20 mouse cellular contexts compared by ENCODE assay signal in the genomic region with DNA sequence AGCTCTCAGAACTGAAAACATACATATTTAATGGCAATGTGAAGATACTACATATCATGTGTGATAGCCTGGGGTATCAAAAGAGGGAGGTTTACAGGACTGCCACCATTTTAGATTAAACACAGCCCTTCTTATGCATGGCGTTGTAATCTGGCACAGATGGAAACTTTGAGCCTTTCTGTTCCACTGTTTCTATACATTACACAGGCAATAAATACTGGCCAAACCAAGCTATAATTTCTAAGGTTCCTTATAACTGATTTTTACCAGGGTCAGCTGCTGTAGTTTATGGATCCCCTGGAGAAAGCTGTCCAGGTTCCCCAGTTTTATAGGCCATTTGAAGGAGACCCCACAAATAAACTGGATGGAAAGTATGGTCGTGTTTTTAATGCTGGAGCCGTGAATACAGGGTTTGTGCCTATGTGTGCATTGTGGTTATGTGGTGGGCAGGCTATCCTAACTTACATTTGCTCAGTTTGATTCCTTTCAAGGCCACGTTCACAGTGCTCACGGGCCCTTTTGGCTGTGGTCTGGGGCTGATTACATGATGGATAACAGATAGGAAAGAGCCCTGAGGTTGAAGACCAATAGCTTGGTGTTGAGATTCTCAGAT.
DNase-seq lines count a peak whose midpoint lies in the region; ATAC-seq and TF ChIP-seq lines count a peak whose summit lies in the region.
"Had no signal": no experiment of that assay in that cellular context is flagged by ENCODE, and none has a peak within 500 bp of the region (broad histone marks: within the 10 kb centered on the region; RNA-seq: fewer than 3 reads in every experiment).

No protein-coding gene starts in this region.

- TF ChIP-seq CTCF in embryonic fibroblast, embryonic 13.5 days (IDR thresholded peaks at IDR 0.05; ENCODE audit: borderline replicate concordance, insufficient read depth, low read length), result no peak

- TF ChIP-seq POLR2A in embryonic fibroblast, embryonic 13.5 days (IDR thresholded peaks at IDR 0.05; ENCODE audit: low read depth, low read length), result no peak
- TF ChIP-seq POLR2A in limb, embryonic 14.5 days (IDR thresholded peaks at IDR 0.05; ENCODE audit: borderline replicate concordance, extremely low read depth, insufficient read depth, insufficient read length), result no peak

- no peak for DNase-seq in embryonic facial prominence, embryonic 10.5 days (ENCODE audit: low spot score)
- no peak for DNase-seq in limb, embryonic 11.5 days (ENCODE audit: low spot score)
- peak; percentile 66 for DNase-seq in limb, embryonic 14.5 days (ENCODE audit: low spot score)
- DNase-seq in hindbrain, embryonic 11.5 days (ENCODE audit: low spot score), result no peak
- DNase-seq in neural tube, embryonic 10.5 days (ENCODE audit: extremely low spot score, low spot score), result no peak
- DNase-seq: adrenal gland, adult 2 months; adrenal gland, postnatal 14 days; B cell, adult 2 months; cerebellum, adult 11 months; cerebellum, adult 2 months; cerebellum, adult 9-11 months; cerebellum, postnatal 25 days; gastrocnemius, postnatal 10 days; gastrocnemius, postnatal 36 days had no signal

- no peaks in the 10 kb centered on the region for H3K9me3 ChIP-seq in embryonic facial prominence, embryonic 10.5 days
- no peaks in the 10 kb centered on the region for H3K9me3 ChIP-seq in limb, embryonic 11.5 days (ENCODE audit: control insufficient read depth, low read length)
- no peaks in the 10 kb centered on the region for H3K9me3 ChIP-seq in limb, embryonic 14.5 days (ENCODE audit: control insufficient read depth, low read length)
- H3K9me3 ChIP-seq in hindbrain, embryonic 11.5 days (ENCODE audit: control insufficient read depth, low read length), result no peaks in the 10 kb centered on the region
- H3K9me3 ChIP-seq: forebrain, embryonic 15.5 days; hindbrain, embryonic 13.5 days had no signal

- H3K27me3 ChIP-seq in embryonic facial prominence, embryonic 10.5 days (replicated peaks; ENCODE audit: low read depth, poor library complexity, severe bottlenecking), result no peaks in the 10 kb centered on the region
- H3K27me3 ChIP-seq in limb, embryonic 11.5 days (ENCODE audit: control insufficient read depth, insufficient read depth, low read length), result no peaks in the 10 kb centered on the region
- H3K27me3 ChIP-seq in limb, embryonic 14.5 days (ENCODE audit: control insufficient read depth, insufficient read depth, low read length), result no peaks in the 10 kb centered on the region
- H3K27me3 ChIP-seq in hindbrain, embryonic 11.5 days (ENCODE audit: control insufficient read depth, insufficient read depth, low read length), result no peaks in the 10 kb centered on the region
- H3K27me3 ChIP-seq: forebrain, embryonic 15.5 days; hindbrain, embryonic 13.5 days had no signal

- peaks cover 17% of the 10 kb centered on the region for H3K4me1 ChIP-seq in embryonic facial prominence, embryonic 10.5 days
- peaks cover 5% of the 10 kb centered on the region; the same call in 1 of the 2 replicates for H3K4me1 ChIP-seq in embryonic fibroblast, embryonic 13.5 days (ENCODE audit: control insufficient read depth, insufficient read depth, low read length)
- peaks cover 13% of the 10 kb centered on the region for H3K4me1 ChIP-seq in limb, embryonic 11.5 days (ENCODE audit: control insufficient read depth, insufficient read depth, low read length)
- peaks cover 32% of the 10 kb centered on the region for H3K4me1 ChIP-seq in limb, embryonic 14.5 days (ENCODE audit: control insufficient read depth, insufficient read depth, low read length)
- H3K4me1 ChIP-seq in hindbrain, embryonic 11.5 days (replicated peaks; ENCODE audit: control insufficient read depth, insufficient read depth, low read length), result no peaks in the 10 kb centered on the region
- H3K4me1 ChIP-seq: forebrain, embryonic 15.5 days had no signal

- H3K27ac ChIP-seq in embryonic facial prominence, embryonic 10.5 days (replicated peaks), result peak overlapping the region; percentile 32; the same call in 1 of the 2 replicates
- 0 out of 2 replicates have a peak overlapping the region, but pooled peaks have one; percentile 37 for H3K27ac ChIP-seq in embryonic fibroblast, embryonic 13.5 days (ENCODE audit: insufficient read depth, low read length)
- no peak overlapping the region; the same call in 1 of the 2 replicates for H3K27ac ChIP-seq in limb, embryonic 11.5 days (replicated peaks; ENCODE audit: low read depth, low read length)
- no peak overlapping the region for H3K27ac ChIP-seq in limb, embryonic 14.5 days (replicated peaks; ENCODE audit: low read depth, low read length)
- no peak overlapping the region for H3K27ac ChIP-seq in hindbrain, embryonic 11.5 days (ENCODE audit: low read depth, low read length)
- H3K27ac ChIP-seq: hindbrain, embryonic 13.5 days; hindbrain, postnatal 0 days had no signal

- ATAC-seq in limb, embryonic 11.5 days (ENCODE audit: insufficient number of reproducible peaks, low FRiP score, low TSS enrichment, low read depth), result peak; percentile 65; the same call in 1 of the 2 replicates
- peak; percentile 76 for ATAC-seq in limb, embryonic 14.5 days (ENCODE audit: low FRiP score, low read depth)
- no peak for ATAC-seq in hindbrain, embryonic 11.5 days (ENCODE audit: low FRiP score)
- ATAC-seq in CD4-positive, CD25-positive, alpha-beta regulatory T cell, adult 4 months, result no peak
- ATAC-seq: forebrain, embryonic 15.5 days; hindbrain, postnatal 0 days had no signal

- H3K4me3 ChIP-seq in embryonic facial prominence, embryonic 10.5 days, result no peak overlapping the region
- H3K4me3 ChIP-seq in embryonic fibroblast, embryonic 13.5 days (ENCODE audit: insufficient read depth, low read length), result no peak overlapping the region
- H3K4me3 ChIP-seq in limb, embryonic 11.5 days (ENCODE audit: low read depth, low read length), result no peak overlapping the region
- no peak overlapping the region for H3K4me3 ChIP-seq in limb, embryonic 14.5 days (replicated peaks; ENCODE audit: low read length)
- H3K4me3 ChIP-seq in hindbrain, embryonic 11.5 days (ENCODE audit: low read depth, low read length), result no peak overlapping the region
- H3K4me3 ChIP-seq: forebrain, embryonic 15.5 days; hindbrain, embryonic 13.5 days had no signal

- 80% methylated on average over 5 of the region's 5 CpGs for WGBS in embryonic facial prominence, embryonic 10.5 days
- 26% methylated on average over 5 of the region's 5 CpGs for WGBS in limb, embryonic 11.5 days
- WGBS in limb, embryonic 14.5 days, result 27% methylated on average over 5 of the region's 5 CpGs
- 88% methylated on average over 5 of the region's 5 CpGs for WGBS in hindbrain, embryonic 11.5 days

- H3K9ac ChIP-seq in limb, embryonic 11.5 days (ENCODE audit: low read length), result no peak overlapping the region
- no peak overlapping the region for H3K9ac ChIP-seq in limb, embryonic 14.5 days (ENCODE audit: low read depth, low read length, severe bottlenecking)
- H3K9ac ChIP-seq in hindbrain, embryonic 11.5 days (ENCODE audit: low read depth, low read length), result no peak overlapping the region
- H3K9ac ChIP-seq: forebrain, embryonic 15.5 days; hindbrain, embryonic 13.5 days had no signal

- H3K36me3 ChIP-seq in embryonic facial prominence, embryonic 10.5 days (replicated peaks), result no peaks in the 10 kb centered on the region
- H3K36me3 ChIP-seq in limb, embryonic 11.5 days (ENCODE audit: control insufficient read depth, insufficient read depth, low read length), result no peaks in the 10 kb centered on the region
- no peaks in the 10 kb centered on the region for H3K36me3 ChIP-seq in limb, embryonic 14.5 days (ENCODE audit: control insufficient read depth, insufficient read depth, low read length)
- no peaks in the 10 kb centered on the region for H3K36me3 ChIP-seq in hindbrain, embryonic 11.5 days (ENCODE audit: control insufficient read depth, insufficient read depth, low read length)
- H3K36me3 ChIP-seq: forebrain, embryonic 15.5 days; hindbrain, embryonic 13.5 days had no signal

- no peak overlapping the region for H3K4me2 ChIP-seq in limb, embryonic 11.5 days (ENCODE audit: low read depth, severe bottlenecking)
- no peak overlapping the region for H3K4me2 ChIP-seq in limb, embryonic 14.5 days (replicated peaks; ENCODE audit: low read depth, low read length, severe bottlenecking)
- H3K4me2 ChIP-seq in hindbrain, embryonic 11.5 days (replicated peaks; ENCODE audit: low read depth, low read length), result no peak overlapping the region
- H3K4me2 ChIP-seq: forebrain, embryonic 15.5 days; heart, embryonic 11.5 days; hindbrain, embryonic 13.5 days had no signal

Comparison
In these comparisons a context has a peak if more than half of its experiments do, and no peak if none do; other contexts are left out.
1. H3K27ac ChIP-seq: peak in embryonic facial prominence, embryonic 10.5 days (single experiment) and embryonic fibroblast, embryonic 13.5 days (single experiment); none in limb, embryonic 11.5 days (single experiment), limb, embryonic 14.5 days (single experiment) and hindbrain, embryonic 11.5 days (single experiment).
2. ATAC-seq: peak in limb, embryonic 11.5 days (single experiment) and limb, embryonic 14.5 days (single experiment); none in hindbrain, embryonic 11.5 days (single experiment) and CD4-positive, CD25-positive, alpha-beta regulatory T cell, adult 4 months (single experiment).